Mouse (Mus musculus): ENCODE measurements around the gene Smtn.

GRCm38 (mm10) chr11:3520919-3521318, 19.5 kb downstream of the Smtn start:
- TF ChIP-seq POLR2A (IDR thresholded peaks at IDR 0.05; ENCODE audit: borderline replicate concordance, extremely low read depth, low read depth, low read length) (no peak), CTCF (IDR thresholded peaks at IDR 0.05; ENCODE audit: insufficient read depth, low read length) (no peak)

Data from lung, adult 2 months (tissue).